Mouse (Mus musculus) neural tube, embryonic 10.5 days (tissue): ENCODE measurements at regions not wholly inside any gene's neighbourhood (a gene's known extent, or its start where the extent isn't known, plus 50 kb on each side); places are given as distances from the start of the nearest gene placed in this dataset.

Experiments used
- DNase-seq: peaks from one replicate; pipeline ENCODE4 v3.0.0-alpha.2; 2017; ENCODE audit warnings: low spot score; ENCODE audit errors: extremely low spot score

DNA sequence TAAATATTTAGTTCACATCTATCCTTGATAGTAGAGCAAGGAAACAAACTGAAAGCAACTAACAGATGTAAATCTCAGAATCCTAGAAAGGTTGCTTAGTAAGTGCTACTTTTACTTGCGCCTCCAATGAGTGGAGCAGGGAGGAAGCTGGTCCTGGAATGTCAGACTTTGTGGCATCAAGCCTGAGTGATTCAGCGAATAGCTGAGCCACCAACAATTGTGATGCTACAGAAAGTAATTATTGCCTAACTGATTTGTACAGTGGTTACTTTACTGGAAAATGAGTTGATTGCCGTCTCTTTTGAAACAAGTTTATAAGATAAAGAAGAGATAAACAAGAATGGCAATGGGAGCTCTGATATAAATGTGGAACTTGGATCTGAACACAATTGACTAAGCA lies 173.9 kb upstream of the Clnk start:
- DNase-seq: no peak

DNA sequence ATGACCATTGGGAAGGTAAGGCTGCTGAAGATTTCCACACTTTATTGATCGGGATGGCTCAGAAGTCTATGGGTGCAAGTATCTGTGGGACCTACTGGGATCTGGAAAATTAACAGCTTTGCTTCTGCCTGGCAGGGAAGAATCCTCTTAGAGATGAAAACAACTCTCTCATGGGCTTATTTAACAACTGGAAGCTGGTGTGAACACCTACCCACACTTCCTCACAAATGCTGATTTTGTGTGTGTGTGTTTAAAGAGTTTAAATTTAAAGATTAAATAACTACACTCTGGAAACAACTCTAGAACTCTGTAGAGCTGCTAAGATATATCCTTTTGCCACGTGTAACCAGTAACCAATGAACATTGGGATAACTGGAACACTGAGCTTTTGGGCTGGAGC lies 172.5 kb upstream of the Clnk start:
- DNase-seq: no peak

DNA sequence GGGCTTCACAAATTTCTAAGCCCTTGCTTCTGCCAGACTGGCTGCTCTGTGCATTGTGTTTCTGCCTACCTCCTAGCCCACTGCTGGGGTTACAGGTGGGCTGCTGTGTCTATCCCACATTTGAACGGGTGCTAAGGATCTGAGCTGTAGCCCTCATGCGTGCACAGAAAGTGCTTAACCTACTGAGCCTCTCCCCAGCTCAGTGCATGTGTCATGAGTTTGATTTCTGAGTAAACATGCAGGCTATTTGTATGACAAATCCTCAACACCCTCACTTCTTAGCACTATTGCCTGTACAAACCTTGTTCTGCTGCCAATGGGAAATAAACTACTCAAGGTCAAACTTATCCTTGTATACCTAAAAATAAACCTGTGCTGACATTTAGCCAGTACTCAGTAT lies 163.9 kb upstream of the Clnk start:
- DNase-seq: no peak

DNA sequence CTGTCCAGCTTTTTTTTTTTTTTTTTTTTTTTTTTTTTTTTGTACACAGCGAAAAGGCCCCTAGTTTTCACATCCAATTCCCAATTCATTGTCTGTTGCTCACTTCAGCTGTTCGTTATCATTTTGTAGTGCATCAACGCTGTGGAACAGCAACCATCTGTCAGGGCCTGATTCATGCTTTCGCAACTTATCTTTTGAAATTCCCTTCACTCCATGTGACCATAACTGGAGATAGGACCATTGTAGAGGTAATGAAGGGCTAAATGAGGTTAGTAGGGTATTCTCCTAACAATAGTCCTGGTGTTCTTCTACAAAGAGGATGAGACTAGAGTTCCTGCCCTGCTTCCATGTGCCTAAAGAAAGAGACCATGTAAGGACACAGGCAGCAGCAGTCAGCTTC lies 146.6 kb upstream of the Clnk start:
- no peak for DNase-seq

DNA sequence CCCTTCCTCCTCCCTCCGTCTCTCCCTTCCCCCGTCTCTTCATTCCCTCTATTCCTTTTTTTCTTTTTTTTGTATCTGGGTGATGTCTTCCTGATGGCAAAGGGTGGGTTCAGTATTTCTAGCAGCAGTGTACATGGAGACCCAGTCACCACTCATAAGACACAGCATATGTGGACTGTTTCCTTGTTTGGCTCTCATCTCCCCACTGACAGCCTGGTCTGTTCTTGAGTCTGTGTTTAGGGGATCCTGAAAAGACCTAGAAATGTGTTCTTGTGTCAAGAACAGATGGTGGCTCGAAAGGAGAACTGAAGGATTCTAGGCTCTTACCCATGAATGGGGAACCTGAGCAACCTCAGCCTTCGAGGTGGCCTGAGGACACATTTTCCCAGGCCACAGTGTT lies 124.0 kb upstream of the Clnk start:
- DNase-seq: no peak

DNA sequence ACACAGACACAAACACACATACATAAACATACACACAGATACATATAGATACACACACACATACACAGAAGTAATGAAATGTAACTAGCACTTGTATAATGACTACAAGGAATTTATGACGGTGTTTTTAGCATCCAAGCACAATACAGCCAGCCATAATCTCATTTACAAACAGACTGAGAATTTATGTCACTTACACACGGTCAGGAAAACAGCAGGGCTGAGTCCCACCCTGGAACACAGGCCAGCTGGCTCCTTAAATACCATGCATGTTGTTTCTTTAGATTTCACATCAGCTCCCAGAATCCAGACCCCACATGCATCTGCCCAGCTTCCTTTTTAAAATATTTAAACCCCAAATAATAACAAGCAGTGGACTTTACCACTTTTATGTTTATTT lies 123.1 kb upstream of the Clnk start:
- DNase-seq: no peak

GRCm38 (mm10) chr5:38972397-38973159 lies 96.0 kb upstream of the Clnk start:
- DNase-seq: no peak

DNA sequence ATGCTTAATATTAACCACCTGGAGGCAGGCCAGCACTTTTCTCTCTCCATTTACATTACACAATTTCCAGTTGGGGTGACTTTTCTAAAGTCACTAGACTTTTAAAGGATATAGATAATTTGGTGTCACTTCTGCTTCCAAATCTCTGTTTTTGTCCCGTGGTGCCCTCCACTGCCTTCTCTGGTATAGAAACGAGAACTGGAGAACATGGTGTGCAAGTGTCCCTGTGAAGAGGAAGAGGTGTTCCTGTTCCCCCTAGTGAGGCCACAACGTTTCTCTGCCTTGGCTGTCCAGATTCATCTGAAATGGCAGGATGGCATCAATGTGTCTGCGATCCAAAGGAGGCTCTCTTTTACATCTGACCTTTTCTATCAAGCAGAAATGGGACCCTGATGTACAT lies 93.9 kb upstream of the Clnk start:
- DNase-seq: no peak

DNA sequence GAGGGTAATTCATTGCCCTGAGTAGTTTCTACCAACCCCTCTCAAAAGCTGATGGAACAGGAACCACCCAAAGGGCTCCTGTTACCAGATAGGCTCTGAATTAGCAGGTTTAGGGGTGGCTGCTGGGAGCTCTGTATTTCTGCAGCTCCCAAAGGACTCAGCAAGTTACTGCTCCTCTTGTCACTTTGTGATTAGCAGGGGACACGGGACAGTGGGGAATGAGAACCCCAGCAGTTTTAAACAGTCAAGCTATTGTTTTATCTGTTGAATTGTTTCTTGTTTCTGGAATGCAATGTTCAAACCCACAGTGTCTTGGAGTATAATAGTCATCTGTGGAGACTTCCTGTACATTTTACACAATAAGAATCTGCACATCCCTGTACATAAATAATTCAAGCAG lies 90.4 kb upstream of the Clnk start:
- DNase-seq: no peak

GRCm38 (mm10) chr5:38964445-38964844 lies 87.8 kb upstream of the Clnk start:
- no peak for DNase-seq

GRCm38 (mm10) chr5:38950520-38951288 lies 74.1 kb upstream of the Clnk start:
- peak; percentile 19 for DNase-seq

GRCm38 (mm10) chr5:38945903-38946686 lies 69.5 kb upstream of the Clnk start:
- DNase-seq: no peak

DNA sequence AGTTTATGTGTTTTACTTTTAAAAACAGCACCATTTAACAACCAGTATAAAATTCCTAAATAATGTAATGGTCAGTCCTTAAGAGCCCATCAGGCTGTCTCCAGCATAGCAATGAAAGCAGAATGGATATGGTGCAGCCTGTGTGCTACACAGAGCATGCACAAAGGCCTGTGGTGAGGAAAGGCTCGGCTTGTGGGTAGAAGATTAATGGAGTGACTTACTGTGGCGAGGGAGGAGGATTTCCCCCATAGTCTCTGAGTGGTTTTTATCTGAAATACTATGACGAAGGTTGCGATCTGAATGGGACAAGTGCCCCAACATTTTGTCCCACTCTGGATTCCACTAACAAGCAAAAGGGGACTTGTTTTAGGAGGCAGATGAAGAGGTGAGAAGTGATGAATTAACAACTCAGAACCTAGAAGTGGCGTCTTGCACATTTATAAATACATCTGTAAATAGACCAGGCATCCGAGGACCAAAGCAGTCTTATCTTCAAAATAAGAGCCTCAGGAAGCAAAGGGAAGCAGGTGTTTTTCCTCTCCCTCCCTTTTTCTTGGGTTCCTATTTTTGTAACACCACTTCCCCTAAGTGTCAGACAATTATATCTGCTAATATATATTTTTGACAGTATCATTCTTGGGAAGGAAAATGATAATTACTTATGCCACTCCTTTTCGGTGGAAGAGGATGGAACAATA lies 55.9 kb upstream of the Clnk start:
- no peak for DNase-seq

- no peak for DNase-seq
These were observed 50.4 kb upstream of the Clnk start for GRCm38 (mm10) chr5:38927051-38927450.
